Mouse (Mus musculus): ENCODE results near the gene Fpr-rs3.

The Fpr-rs3 gene

GRCm38 (mm10) chr17:20624777-20625176 lies at the start of gene Fpr-rs3:
TSS of gene Fpr-rs3 (minus strand) at chr17:20624877.
- in situ Hi-C loops (cut with MboI, MseI), result no loop called here

GRCm38 (mm10) chr17:20596323-20596722 lies 28.4 kb downstream of the Fpr-rs3 start, which contains the start of gene Vmn2r110:
TSS of gene Vmn2r110 (minus strand) at chr17:20596423.
- in situ Hi-C loops (cut with MboI, MseI), result no loop called here
